Mouse (Mus musculus) lung, postnatal 0 days (tissue): ENCODE measurements around the gene Ftsj1. TPM values are rescaled to one million over a fixed set of nuclear protein-coding genes. Genes with fewer than 3 reads are reported as not detected.
A peak's percentile ranks its signal among the peaks of the same experiment; 100 is the strongest.

Source experiments
- ATAC-seq: fragments of 200-750 bp; cut with Nextera tagmentation; 2 replicates; pipeline ENCODE4 v1.8.0; 2017; ENCODE audit warnings: moderate library complexity
- DNase-seq: peaks from one replicate; pipeline ENCODE4 v3.0.0-alpha.2; 2016; ENCODE audit warnings: low spot score
- H3K27ac ChIP-seq: fragments of 300-500 bp; sonication (generic); 2 replicates; pipeline ENCODE4 v1.5.1; 2014; ENCODE audit warnings: antibody characterized with exemption, mild to moderate bottlenecking, low read length, mixed read lengths
- H3K27me3 ChIP-seq: fragments of 300-500 bp; sonication (generic); replicated peaks from 2 replicates; pipeline ENCODE4 v1.6.1; 2014; ENCODE audit warnings: low read length, mixed read lengths; ENCODE audit not compliant: insufficient read depth
- H3K36me3 ChIP-seq: fragments of 300-500 bp; sonication (generic); 2 replicates; pipeline ENCODE4 v1.6.1; 2014; ENCODE audit warnings: low read length, mixed read lengths; ENCODE audit not compliant: insufficient read depth
- H3K4me1 ChIP-seq: fragments of 300-500 bp; sonication (generic); 2 replicates; pipeline ENCODE4 v1.6.1; 2014; ENCODE audit warnings: antibody characterized with exemption, low read depth, low read length, mixed read lengths; ENCODE audit not compliant: insufficient read depth
- H3K4me2 ChIP-seq: fragments of 300-500 bp; sonication (generic); replicated peaks from 2 replicates; pipeline ENCODE4 v1.6.1; 2014; ENCODE audit warnings: low read depth, mild to moderate bottlenecking, low read length, moderate library complexity, mixed read lengths
- H3K4me3 ChIP-seq: fragments of 300-500 bp; sonication (generic); 2 replicates; pipeline ENCODE4 v1.5.1; 2014; ENCODE audit warnings: low read depth, low read length
- H3K9ac ChIP-seq: fragments of 300-500 bp; sonication (generic); replicated peaks from 2 replicates; pipeline ENCODE4 v1.6.1; 2014; ENCODE audit warnings: low read depth, mild to moderate bottlenecking
- H3K9me3 ChIP-seq: fragments of 300-500 bp; sonication (generic); 2 replicates; pipeline ENCODE4 v1.6.1; 2016; ENCODE audit warnings: low read length, mixed read lengths
- CTCF ChIP-seq: IDR thresholded peaks from 2 replicates; pipeline ENCODE4 v1.5.1; 2016; ENCODE audit warnings: antibody characterized with exemption, mild to moderate bottlenecking
- EP300 ChIP-seq: IDR thresholded peaks from 2 replicates; pipeline ENCODE4 v1.6.1; 2016; ENCODE audit warnings: antibody characterized with exemption, mild to moderate bottlenecking, control low read depth
- WGBS: fragments of 180-500 bp; shearing (Covaris S2); extraction: QIAGEN DNeasy Blood & Tissue Kit; methylation state at CpG from one replicate; pipeline ENCODE4 v1.1.7; 2014; 5-methylcytosine and 5-hydroxymethylcytosine counted together
- polyA plus RNA-seq: library from polyadenylated mRNA; unstranded; fragments of >200 nt; fragmentation: Nextera tagmentation; extraction: Ambion mirVana; gene quantifications from 2 replicates; pipeline ENCODE4 v1.2.1, GENCODE M21; 2015

The Ftsj1 gene
- polyA plus RNA-seq, 1 experiment from 2014 or later: 26.5 TPM

DNA sequence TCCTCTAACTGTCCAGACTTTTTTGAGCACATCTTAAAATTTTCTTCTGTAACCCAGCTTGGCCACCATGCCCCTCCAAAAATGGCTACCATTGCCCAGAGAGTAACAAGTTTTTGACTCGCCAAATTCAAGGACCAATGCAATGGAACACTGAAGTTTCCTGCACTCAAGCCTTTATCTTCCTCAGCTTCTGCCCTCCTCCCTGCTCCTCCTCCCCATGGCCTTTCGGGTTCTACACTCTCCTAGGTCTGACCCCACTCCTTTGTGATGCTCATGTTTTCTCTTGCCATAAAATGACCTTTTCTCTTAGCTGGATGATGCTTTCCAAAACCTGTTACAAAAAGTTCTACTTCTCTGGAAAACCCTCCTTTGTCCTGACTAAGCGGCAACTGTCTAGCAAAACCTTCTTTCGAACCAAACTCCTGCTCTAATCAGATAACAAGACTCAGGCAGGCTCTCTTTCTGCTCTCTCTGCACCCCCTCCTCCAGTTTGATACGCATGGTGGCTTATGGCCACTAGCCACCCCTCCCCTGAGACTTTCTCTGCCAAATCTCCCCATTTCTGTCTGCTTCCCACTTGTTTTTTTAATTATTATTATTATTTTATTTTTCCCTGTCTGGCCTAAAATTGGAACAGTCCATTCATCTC is 11.1 kb upstream of the Ftsj1 start:
- H3K4me3 ChIP-seq: no peak overlapping the region
- 81% methylated on average over 5 of the region's 5 CpGs for WGBS
- H3K9ac ChIP-seq: no peak overlapping the region
- TF ChIP-seq EP300 (no peak), CTCF (no peak)
- no peaks in the 10 kb centered on the region for H3K27me3 ChIP-seq
- no peaks in the 10 kb centered on the region for H3K36me3 ChIP-seq
- DNase-seq (no peak), ATAC-seq (no peak)
- H3K27ac ChIP-seq: no peak overlapping the region
- no peak overlapping the region for H3K4me2 ChIP-seq
- H3K4me1 ChIP-seq: no peaks in the 10 kb centered on the region
- H3K9me3 ChIP-seq: no peaks in the 10 kb centered on the region

DNA sequence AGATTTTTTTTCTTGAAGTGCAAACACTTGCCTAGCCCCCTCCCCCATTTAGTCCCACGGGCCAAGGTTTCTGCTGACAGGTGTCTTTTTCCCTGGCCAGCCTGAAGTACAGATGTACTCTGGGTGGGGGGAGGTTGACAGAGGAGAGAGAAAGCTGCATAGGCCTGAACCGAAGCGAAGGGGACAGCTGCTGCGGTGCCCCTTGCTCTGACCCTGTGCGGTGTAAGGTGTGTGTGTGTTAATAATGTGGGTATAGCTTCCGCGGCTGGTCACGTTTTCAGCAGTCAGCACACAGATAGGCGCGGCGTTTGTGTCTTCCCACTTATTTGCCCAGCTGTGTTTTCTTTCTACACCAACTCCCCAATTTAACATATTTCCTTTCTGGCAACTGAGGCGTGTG is 7.3 kb upstream of the Ftsj1 start:
- TF ChIP-seq EP300: no peak
- no peak for TF ChIP-seq CTCF
- H3K36me3 ChIP-seq: no peaks in the 10 kb centered on the region
- ATAC-seq: no peak
- WGBS: 68% methylated on average over 12 of the region's 12 CpGs
- no peak overlapping the region for H3K4me2 ChIP-seq
- H3K27me3 ChIP-seq: no peaks in the 10 kb centered on the region
- H3K4me3 ChIP-seq: no peak overlapping the region
- H3K9ac ChIP-seq: no peak overlapping the region
- H3K9me3 ChIP-seq: no peaks in the 10 kb centered on the region
- H3K4me1 ChIP-seq: no peaks in the 10 kb centered on the region
- DNase-seq: no peak
- H3K27ac ChIP-seq: no peak overlapping the region

DNA sequence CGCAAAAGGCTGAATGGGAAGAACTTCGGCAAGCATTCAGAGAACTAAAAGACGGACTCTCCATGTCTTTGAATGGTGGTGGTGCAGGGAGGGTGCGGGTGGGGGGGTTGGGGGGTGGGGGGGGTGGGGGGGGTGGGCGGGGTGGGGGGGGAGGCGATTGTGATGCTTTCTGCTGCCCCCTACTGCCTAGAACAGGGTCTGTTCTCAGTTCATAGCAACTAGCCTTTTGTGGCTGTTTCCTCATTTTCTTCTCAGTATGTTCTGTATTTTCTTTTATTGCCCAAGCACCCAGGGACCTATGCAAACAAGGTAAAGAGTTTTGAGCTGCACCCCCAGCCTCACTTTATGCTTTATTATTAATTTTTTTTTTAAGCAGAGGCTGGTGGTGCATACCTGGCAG is 3.6 kb upstream of the Ftsj1 start:
- Histone ChIP-seq H3K4me2 (no peak overlapping the region), H3K4me1 (no peaks in the 10 kb centered on the region), H3K36me3 (no peaks in the 10 kb centered on the region), H3K27ac (no peak overlapping the region), H3K9me3 (no peaks in the 10 kb centered on the region), H3K27me3 (no peaks in the 10 kb centered on the region), H3K4me3 (no peak overlapping the region), H3K9ac (no peak overlapping the region)
- ATAC-seq (no peak), DNase-seq (no peak)
- 33% methylated on average over 4 of the region's 6 CpGs for WGBS
- no peak for TF ChIP-seq EP300
- no peak for TF ChIP-seq CTCF

DNA sequence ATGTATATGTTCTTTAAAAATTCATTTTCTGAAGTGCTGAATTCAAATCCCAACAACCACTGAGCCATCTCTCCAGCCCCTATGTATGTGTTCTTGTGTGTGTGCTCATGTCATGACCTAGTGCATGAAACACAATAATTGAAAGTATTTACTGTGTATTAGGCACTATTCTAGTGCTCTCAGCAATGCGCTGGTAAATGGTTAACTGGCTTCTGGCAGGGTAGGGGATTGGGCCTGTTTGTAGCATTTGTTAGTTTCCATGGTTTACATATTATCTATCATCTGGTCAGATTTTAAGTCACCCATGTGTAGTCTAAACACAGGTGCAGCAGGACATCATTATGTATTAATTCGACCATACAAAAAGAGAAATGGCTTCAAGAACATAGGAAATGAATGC is 1.5 kb upstream of the Ftsj1 start:
- DNase-seq: no peak
- no peak overlapping the region for H3K9ac ChIP-seq
- no peak for ATAC-seq
- H3K4me3 ChIP-seq: no peak overlapping the region
- H3K27ac ChIP-seq: no peak overlapping the region
- H3K27me3 ChIP-seq: no peaks in the 10 kb centered on the region
- TF ChIP-seq CTCF (no peak), EP300 (no peak)
- H3K9me3 ChIP-seq: no peaks in the 10 kb centered on the region
- H3K36me3 ChIP-seq: no peaks in the 10 kb centered on the region
- WGBS: 79% methylated on average over 2 of the region's 2 CpGs
- H3K4me1 ChIP-seq: no peaks in the 10 kb centered on the region
- H3K4me2 ChIP-seq: no peak overlapping the region

DNA sequence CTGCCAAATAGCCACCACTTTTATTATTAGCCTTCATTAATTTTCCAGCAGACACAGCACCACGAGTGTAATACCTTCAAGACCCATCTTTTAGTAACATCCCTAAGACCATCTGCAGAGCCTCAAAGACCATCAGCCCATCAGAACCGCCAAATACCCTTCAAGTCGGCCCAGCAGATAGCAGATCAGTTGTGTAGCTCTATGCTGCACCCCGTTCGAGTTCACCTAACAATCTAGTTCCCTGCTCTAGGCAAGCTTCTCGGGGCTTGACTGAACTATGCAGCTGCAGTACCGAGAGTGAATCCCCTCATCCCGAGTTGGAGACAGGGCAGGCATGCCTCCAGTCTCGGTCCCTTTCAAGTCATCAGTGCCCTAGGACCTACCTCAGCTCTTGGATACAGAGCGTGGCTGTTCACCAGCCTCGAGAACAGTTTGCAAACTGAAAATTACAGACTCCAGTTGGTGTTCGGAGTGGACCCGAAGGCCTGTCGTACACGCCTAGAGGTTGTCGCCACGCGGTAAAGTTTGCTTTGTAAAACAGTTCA is 345 bp downstream of the Ftsj1 start:
- TF ChIP-seq EP300 (no peak), CTCF (no peak)
- H3K9ac ChIP-seq: peak overlapping the region; percentile 50
- WGBS: 12% methylated on average over 18 of the region's 18 CpGs
- H3K36me3 ChIP-seq: no peaks in the 10 kb centered on the region
- H3K4me1 ChIP-seq: no peaks in the 10 kb centered on the region
- H3K27ac ChIP-seq: 0 out of 2 replicates have a peak overlapping the region, but pooled peaks have one; percentile 57
- ATAC-seq (peak; percentile 32), DNase-seq (no peak)
- peak overlapping the region; percentile 55 for H3K4me2 ChIP-seq
- H3K27me3 ChIP-seq: no peaks in the 10 kb centered on the region
- H3K9me3 ChIP-seq: no peaks in the 10 kb centered on the region
- peak overlapping the region; percentile 51 for H3K4me3 ChIP-seq

DNA sequence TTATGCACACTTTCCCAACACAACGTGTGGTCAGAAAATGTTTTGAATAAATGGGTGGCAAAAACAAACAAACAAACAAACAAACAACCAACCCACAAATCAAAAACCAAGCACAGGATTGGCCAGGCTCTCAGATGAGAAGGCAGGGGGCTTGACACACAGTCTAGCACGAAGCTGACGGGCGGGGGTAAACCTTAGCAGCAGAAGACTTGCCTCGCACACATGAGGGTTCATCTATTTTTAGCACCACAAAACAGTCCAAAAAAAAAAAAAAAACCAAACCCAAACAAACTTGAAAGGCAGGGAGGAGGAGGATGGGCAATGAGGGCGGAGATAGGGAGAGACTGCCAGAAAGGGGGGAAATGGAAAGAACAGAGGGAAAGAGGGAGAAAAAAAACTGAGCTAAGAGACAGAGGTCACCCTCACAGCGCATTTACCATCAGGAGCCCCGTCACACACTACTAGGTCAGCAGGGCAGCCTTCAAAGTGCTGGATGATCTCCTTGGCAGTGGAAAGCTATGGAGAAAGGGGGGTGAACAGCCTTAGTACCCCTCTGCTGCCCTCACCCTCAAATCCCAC is 3.6 kb downstream of the Ftsj1 start:
- no peak overlapping the region for H3K9ac ChIP-seq
- ATAC-seq: peak; percentile 37
- no peaks in the 10 kb centered on the region for H3K36me3 ChIP-seq
- 50% methylated on average over 8 of the region's 8 CpGs for WGBS
- H3K27me3 ChIP-seq: no peaks in the 10 kb centered on the region
- H3K4me2 ChIP-seq: no peak overlapping the region
- no peaks in the 10 kb centered on the region for H3K9me3 ChIP-seq
- no peaks in the 10 kb centered on the region for H3K4me1 ChIP-seq
- no peak overlapping the region for H3K4me3 ChIP-seq
- H3K27ac ChIP-seq: no peak overlapping the region
- DNase-seq: peak; percentile 69
- TF ChIP-seq CTCF (no peak), EP300 (no peak)
